Comparison of ENCODE assay signal across 34 mouse cellular contexts in genomic region chr1:164637901-164638462, GRCm38 (mm10).
"Had no signal": no experiment of that assay in that cellular context is flagged by ENCODE, and none has a peak within 500 bp of the region (broad histone marks: within the 10 kb centered on the region; RNA-seq: fewer than 3 reads in every experiment).

No protein-coding gene starts in this region.

- H3K4me3 ChIP-seq: heart, adult 2 months; heart, embryonic 10.5 days; heart, embryonic 12.5 days; heart, embryonic 13.5 days; heart, embryonic 15.5 days; hindbrain, embryonic 12.5 days; hindbrain, embryonic 13.5 days; hindbrain, embryonic 15.5 days; kidney, embryonic 15.5 days; layer of hippocampus, adult 2 months; left cerebral cortex, adult 2 months had no signal

- H3K4me1 ChIP-seq: heart, embryonic 10.5 days; heart, embryonic 12.5 days; heart, embryonic 13.5 days; heart, embryonic 15.5 days; hindbrain, embryonic 12.5 days; hindbrain, embryonic 13.5 days; hindbrain, embryonic 15.5 days; kidney, embryonic 15.5 days had no signal

- H3K27ac ChIP-seq: heart, adult 2 months; heart, embryonic 10.5 days; heart, embryonic 13.5 days; heart, embryonic 15.5 days; hindbrain, embryonic 12.5 days; hindbrain, embryonic 13.5 days; hindbrain, embryonic 14.5 days; hindbrain, embryonic 15.5 days; hindbrain, postnatal 0 days; kidney, embryonic 15.5 days; kidney, postnatal 0 days; layer of hippocampus, adult 2 months; left cerebral cortex, adult 2 months had no signal

- H3K9me3 ChIP-seq: heart, embryonic 10.5 days; heart, embryonic 15.5 days; hindbrain, embryonic 12.5 days; hindbrain, embryonic 15.5 days; kidney, embryonic 15.5 days had no signal

- H3K9ac ChIP-seq: heart, embryonic 12.5 days; heart, embryonic 13.5 days; heart, embryonic 15.5 days; hindbrain, embryonic 12.5 days; hindbrain, embryonic 13.5 days; hindbrain, embryonic 14.5 days; hindbrain, embryonic 15.5 days; kidney, embryonic 15.5 days had no signal

- H3K4me2 ChIP-seq: heart, embryonic 11.5 days; heart, embryonic 12.5 days; heart, embryonic 13.5 days; heart, embryonic 15.5 days; hindbrain, embryonic 12.5 days; hindbrain, embryonic 13.5 days; hindbrain, embryonic 14.5 days; hindbrain, embryonic 15.5 days; kidney, embryonic 15.5 days had no signal

- H3K36me3 ChIP-seq: heart, embryonic 10.5 days; heart, embryonic 12.5 days; heart, embryonic 13.5 days; heart, embryonic 15.5 days; hindbrain, embryonic 12.5 days; hindbrain, embryonic 13.5 days; hindbrain, embryonic 15.5 days; kidney, embryonic 15.5 days had no signal

- H3K27me3 ChIP-seq: heart, embryonic 12.5 days; heart, embryonic 13.5 days; heart, embryonic 15.5 days; hindbrain, embryonic 12.5 days; hindbrain, embryonic 13.5 days; hindbrain, embryonic 15.5 days; kidney, embryonic 15.5 days had no signal

- DNase-seq: heart, adult 18-20 months; heart, adult 2 months; heart, postnatal 10 days; heart, postnatal 14 days; heart, postnatal 36 days; heart, postnatal 4 days; kidney, adult 11 months; kidney, adult 18-20 months; kidney, adult 2 months; kidney, adult 8-10 months; kidney, adult 9 months; kidney, postnatal 10 days; kidney, postnatal 14 days; kidney, postnatal 25 days; kidney, postnatal 36 days; kidney, postnatal 4 days; layer of hippocampus, adult 9-11 months; layer of hippocampus, postnatal 36 days had no signal

- ATAC-seq: hindbrain, embryonic 16.5 days; hindbrain, postnatal 0 days; inflammation-experienced regulatory T-cells, adult 6 months had no signal
